ENCODE assay signal across 10 mouse cellular contexts in the genomic region with DNA sequence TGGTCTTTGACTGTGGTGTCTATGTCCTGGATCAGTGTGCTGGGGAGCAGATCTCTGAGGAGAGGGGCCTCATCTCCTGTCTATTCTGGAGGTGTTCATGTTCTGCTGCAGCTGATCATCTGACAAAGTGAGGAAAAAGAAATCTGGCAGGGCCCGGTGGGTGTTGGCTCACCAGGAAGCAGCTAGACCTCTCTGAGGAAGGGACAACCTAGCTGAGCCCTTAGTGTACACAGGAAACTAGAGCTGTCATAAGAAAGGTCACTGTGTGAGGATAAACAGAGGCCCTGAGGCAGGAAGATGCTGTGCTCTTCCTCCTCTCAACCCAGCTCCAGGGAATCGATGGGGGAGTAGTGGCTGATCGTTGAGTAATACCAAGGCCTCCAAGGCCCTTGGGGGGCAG. TPM values are rescaled to one million over a fixed set of nuclear protein-coding genes. Genes with fewer than 3 reads are reported as not detected.
DNase-seq lines count a peak whose midpoint lies in the region; ATAC-seq lines count a peak whose summit lies in the region.
"Had no signal": no experiment of that assay in that cellular context is flagged by ENCODE, and none has a peak within 500 bp of the region (broad histone marks: within the 10 kb centered on the region; RNA-seq: fewer than 3 reads in every experiment).

No protein-coding gene starts in this region.

- H3K9ac ChIP-seq in kidney, embryonic 16.5 days (replicated peaks; ENCODE audit: low read length): no peak overlapping the region
- no peak overlapping the region for H3K9ac ChIP-seq in heart, embryonic 16.5 days (ENCODE audit: low read length)

- DNase-seq in kidney, adult 18-20 months: peak; percentile 34
- peak; percentile 43 for DNase-seq in lung, postnatal 14 days
- no peak for DNase-seq in embryo, embryonic 11 days
- DNase-seq: adrenal gland, adult 2 months; cerebellum, adult 9-10 months had no signal

- peaks cover 2% of the 10 kb centered on the region; the same call in 1 of the 2 replicates for H3K36me3 ChIP-seq in kidney, embryonic 16.5 days (ENCODE audit: insufficient read depth, low read length)
- peaks cover 3% of the 10 kb centered on the region; the same call in 1 of the 2 replicates for H3K36me3 ChIP-seq in heart, embryonic 16.5 days (ENCODE audit: control insufficient read depth, insufficient read depth)

- H3K4me3 ChIP-seq in kidney, embryonic 16.5 days (ENCODE audit: low read length): no peak overlapping the region
- H3K4me3 ChIP-seq in heart, embryonic 16.5 days (ENCODE audit: low read length): no peak overlapping the region

- H3K27ac ChIP-seq in kidney, embryonic 16.5 days (ENCODE audit: low read length): no peak overlapping the region; the same call in 1 of the 2 replicates
- peak overlapping the region; percentile 54 for H3K27ac ChIP-seq in heart, embryonic 16.5 days (ENCODE audit: low read length)

- H3K4me2 ChIP-seq in kidney, embryonic 16.5 days (replicated peaks; ENCODE audit: low read depth, low read length): no peak overlapping the region
- H3K4me2 ChIP-seq in heart, embryonic 16.5 days (ENCODE audit: low read depth, low read length): no peak overlapping the region

- peaks cover 16% of the 10 kb centered on the region for H3K4me1 ChIP-seq in kidney, embryonic 16.5 days (ENCODE audit: insufficient read depth, low read length)
- peaks cover 24% of the 10 kb centered on the region for H3K4me1 ChIP-seq in heart, embryonic 16.5 days (ENCODE audit: control insufficient read depth, insufficient read depth, low read length)

- WGBS in kidney, embryonic 16.5 days: 62% methylated on average over 3 of the region's 3 CpGs
- WGBS in heart, embryonic 16.5 days: 62% methylated on average over 3 of the region's 3 CpGs

- no peak for ATAC-seq in kidney, embryonic 16.5 days (ENCODE audit: low FRiP score, low TSS enrichment)
- ATAC-seq in activated CD4-positive, CD25-positive, alpha-beta regulatory T cell, adult 4 months: peak; percentile 53
- 0 out of 2 replicates have a peak, but pooled peaks have one; percentile 35 for ATAC-seq in heart, embryonic 16.5 days (replicated peaks; ENCODE audit: extremely low read depth, insufficient read depth, low FRiP score)
- no peak for ATAC-seq in megakaryocyte, adult 5-6 weeks (ENCODE audit: poor library complexity, severe bottlenecking)

- no peaks in the 10 kb centered on the region for H3K9me3 ChIP-seq in kidney, embryonic 16.5 days (ENCODE audit: low read length)
- no peaks in the 10 kb centered on the region for H3K9me3 ChIP-seq in heart, embryonic 16.5 days (replicated peaks; ENCODE audit: control insufficient read depth, low read length)
- H3K9me3 ChIP-seq: megakaryocyte, embryonic 14.5 days had no signal

- no peaks in the 10 kb centered on the region for H3K27me3 ChIP-seq in kidney, embryonic 16.5 days (ENCODE audit: insufficient read depth, low read length)
- no peaks in the 10 kb centered on the region for H3K27me3 ChIP-seq in heart, embryonic 16.5 days (ENCODE audit: control insufficient read depth, insufficient read depth, low read length)
- H3K27me3 ChIP-seq: megakaryocyte, embryonic 14.5 days had no signal

RNA-seq across cellular contexts. Expression of a gene that starts 25.6 kb away (rescaled TPM):
- polyA plus RNA-seq in kidney, embryonic 16.5 days (2015; fragmentation: Nextera tagmentation; extraction: Ambion mirVana): 85.7 and 92.4 TPM in 2 replicates
- polyA plus RNA-seq in activated CD4-positive, CD25-positive, alpha-beta regulatory T cell, adult 4 months (2017; shearing (Covaris generic)): 100 to 1,000 TPM; 100 to 114 TPM
- polyA plus RNA-seq in heart, embryonic 16.5 days (2015; fragmentation: Nextera tagmentation; extraction: Ambion mirVana): 73.7 and 75.0 TPM in 2 replicates
- 94.9 and 101 TPM in 2 replicates for total RNA-seq in megakaryocyte, adult 5-6 weeks (2015)
- total RNA-seq in megakaryocyte, adult 5-6 weeks (2017): 131 and 144 TPM in 2 replicates

RNA-seq across cellular contexts. Expression of a gene that starts 38.6 kb away (rescaled TPM):
- 62.8 and 64.5 TPM in 2 replicates for polyA plus RNA-seq in kidney, embryonic 16.5 days (2015; fragmentation: Nextera tagmentation; extraction: Ambion mirVana)
- 10 to 100 TPM; 34.0 to 38.8 TPM for polyA plus RNA-seq in activated CD4-positive, CD25-positive, alpha-beta regulatory T cell, adult 4 months (2017; shearing (Covaris generic))
- 23.0 and 24.3 TPM in 2 replicates for polyA plus RNA-seq in heart, embryonic 16.5 days (2015; fragmentation: Nextera tagmentation; extraction: Ambion mirVana)
- total RNA-seq in megakaryocyte, adult 5-6 weeks (2015): 5.4 and 11.8 TPM in 2 replicates
- total RNA-seq in megakaryocyte, adult 5-6 weeks (2017): 6.7 and 9.8 TPM in 2 replicates

RNA-seq across cellular contexts. Expression of a gene that starts 59.8 kb away (rescaled TPM):
- polyA plus RNA-seq in kidney, embryonic 16.5 days (2015; fragmentation: Nextera tagmentation; extraction: Ambion mirVana): 147 and 151 TPM in 2 replicates
- 1 to 10 TPM; 2.7 to 3.1 TPM for polyA plus RNA-seq in activated CD4-positive, CD25-positive, alpha-beta regulatory T cell, adult 4 months (2017; shearing (Covaris generic))
- 81.2 and 90.1 TPM in 2 replicates for polyA plus RNA-seq in heart, embryonic 16.5 days (2015; fragmentation: Nextera tagmentation; extraction: Ambion mirVana)
- total RNA-seq in megakaryocyte, adult 5-6 weeks (2015): 5.4 and 6.2 TPM in 2 replicates
- total RNA-seq in megakaryocyte, adult 5-6 weeks (2017): 8.7 and 9.3 TPM in 2 replicates

Comparison
In these comparisons a context has a peak if more than half of its experiments do, and no peak if none do; other contexts are left out.
1. ATAC-seq: peak in activated CD4-positive, CD25-positive, alpha-beta regulatory T cell, adult 4 months (single experiment) and heart, embryonic 16.5 days (single experiment); none in kidney, embryonic 16.5 days (single experiment) and megakaryocyte, adult 5-6 weeks (single experiment).
2. RNA of a gene that starts 59.8 kb away (polyA plus RNA-seq): 147 to 151 TPM in kidney, embryonic 16.5 days and 81.2 to 90.1 TPM in heart, embryonic 16.5 days; 2.7 to 3.1 TPM in activated CD4-positive, CD25-positive, alpha-beta regulatory T cell, adult 4 months; every median in the first group is over 10 times any median in the second.